Mouse (Mus musculus): ENCODE measurements around the gene Ring1. TPM values are rescaled to one million over a fixed set of nuclear protein-coding genes. Genes with fewer than 3 reads are reported as not detected.

Ring1 gene
- total RNA-seq (2018; cell fraction: chromatin; rRNA removed) = 10 to 100 TPM in 25 of 26 experiments, 1 to 10 TPM in 1; 9.7 to 64.1 (median 30.8) TPM
- 10 to 100 TPM in 24 of 26 experiments, 1 to 10 TPM in 2; 7.9 to 17.6 (median 13.5) TPM for total RNA-seq (2018; cell fraction: cytosol; rRNA removed)
- 10 to 100 TPM in 25 of 26 experiments, 1 to 10 TPM in 1; 8.8 to 35.2 (median 21.2) TPM for total RNA-seq (2018; cell fraction: nucleus; rRNA removed)
- 12.0 to 17.2 TPM (median 17.1 TPM) in 3 replicates for polyA plus RNA-seq (2018)

DNA sequence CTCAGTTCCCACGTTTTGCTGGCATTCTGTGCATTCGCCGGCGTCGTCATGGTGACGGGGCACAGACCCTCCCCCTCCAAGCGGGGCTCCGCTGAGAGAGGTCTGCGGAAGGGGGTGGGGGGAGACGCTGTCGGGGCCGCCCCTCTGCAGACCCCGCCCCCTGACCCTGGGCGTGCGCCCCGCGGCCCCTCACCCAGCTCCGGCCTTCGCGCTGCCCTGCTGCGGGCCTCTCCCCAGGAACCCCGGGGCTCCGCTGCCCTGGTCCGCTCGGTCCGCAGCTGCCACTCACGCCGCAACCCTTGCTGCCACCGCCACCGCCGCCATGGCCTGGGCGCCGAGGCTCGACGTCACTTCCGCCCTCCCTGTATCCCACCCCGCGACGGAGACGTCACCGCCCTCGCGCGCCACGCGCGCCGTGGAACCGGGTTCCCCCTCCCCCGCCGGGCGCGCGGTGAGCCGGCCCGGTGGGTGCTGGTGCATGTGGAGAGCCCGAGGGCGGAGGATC is at the start of gene Ring1:
Gene Ring1, minus strand, starts transcription at position 364 of the 505 bp plus-strand sequence.
- WGBS (ENCODE audit: missing documents) = under 1% methylated on average over 52 of the region's 58 CpGs
- Histone ChIP-seq H3K27ac (no peak within 1 kb of the TSS), H3K36me3 (ENCODE audit: inconsistent target) (peaks cover 30% of the 10 kb centered on the region), H3K79me2 (ENCODE audit: inconsistent target) (peaks cover 9% of the 10 kb centered on the region), H3K4me3 (ENCODE audit: inconsistent target) (peak within 1 kb of the TSS; percentile 51)

GRCm38 (mm10) chr17:34072091-34072490 is 47.6 kb upstream of the Ring1 start:
- Histone ChIP-seq H3K36me3 (ENCODE audit: inconsistent target) (no peaks in the 10 kb centered on the region), H3K27ac (peak overlapping the region; percentile 41), H3K79me2 (ENCODE audit: inconsistent target) (no peaks in the 10 kb centered on the region), H3K4me3 (ENCODE audit: inconsistent target) (no peak overlapping the region)
- 51% methylated on average over 5 of the region's 5 CpGs for WGBS (ENCODE audit: missing documents)

GRCm38 (mm10) chr17:34068864-34069263 is 44.4 kb upstream of the Ring1 start:
- Histone ChIP-seq H3K4me3 (ENCODE audit: inconsistent target) (no peak overlapping the region), H3K79me2 (ENCODE audit: inconsistent target) (no peaks in the 10 kb centered on the region), H3K27ac (no peak overlapping the region), H3K36me3 (ENCODE audit: inconsistent target) (no peaks in the 10 kb centered on the region)
- 52% methylated on average over 3 of the region's 3 CpGs for WGBS (ENCODE audit: missing documents)

DNA sequence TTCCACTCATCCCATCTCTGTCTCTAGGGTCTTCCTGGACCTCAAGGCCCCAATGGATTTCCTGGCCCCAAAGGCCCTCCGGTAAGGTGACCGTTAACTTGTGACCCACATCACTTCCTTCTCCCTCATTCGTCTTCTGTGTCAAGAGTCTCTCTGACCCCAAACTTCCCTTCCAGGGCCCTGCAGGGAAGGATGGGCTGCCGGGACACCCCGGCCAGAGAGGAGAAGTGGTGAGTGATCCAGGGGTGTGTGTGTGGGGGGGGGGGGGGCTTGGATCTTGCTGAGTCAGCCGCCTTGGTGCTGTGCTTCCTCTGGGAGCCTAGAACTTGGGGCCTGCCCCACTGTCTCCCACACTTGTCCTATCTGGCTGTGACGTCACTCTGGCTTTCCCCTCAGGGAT is 32.7 kb upstream of the Ring1 start:
- WGBS (ENCODE audit: missing documents) = 1% methylated on average over 7 of the region's 7 CpGs
- Histone ChIP-seq H3K4me3 (ENCODE audit: inconsistent target) (no peak overlapping the region), H3K79me2 (ENCODE audit: inconsistent target) (no peaks in the 10 kb centered on the region), H3K27ac (peak overlapping the region; percentile 32), H3K36me3 (ENCODE audit: inconsistent target) (no peaks in the 10 kb centered on the region)

DNA sequence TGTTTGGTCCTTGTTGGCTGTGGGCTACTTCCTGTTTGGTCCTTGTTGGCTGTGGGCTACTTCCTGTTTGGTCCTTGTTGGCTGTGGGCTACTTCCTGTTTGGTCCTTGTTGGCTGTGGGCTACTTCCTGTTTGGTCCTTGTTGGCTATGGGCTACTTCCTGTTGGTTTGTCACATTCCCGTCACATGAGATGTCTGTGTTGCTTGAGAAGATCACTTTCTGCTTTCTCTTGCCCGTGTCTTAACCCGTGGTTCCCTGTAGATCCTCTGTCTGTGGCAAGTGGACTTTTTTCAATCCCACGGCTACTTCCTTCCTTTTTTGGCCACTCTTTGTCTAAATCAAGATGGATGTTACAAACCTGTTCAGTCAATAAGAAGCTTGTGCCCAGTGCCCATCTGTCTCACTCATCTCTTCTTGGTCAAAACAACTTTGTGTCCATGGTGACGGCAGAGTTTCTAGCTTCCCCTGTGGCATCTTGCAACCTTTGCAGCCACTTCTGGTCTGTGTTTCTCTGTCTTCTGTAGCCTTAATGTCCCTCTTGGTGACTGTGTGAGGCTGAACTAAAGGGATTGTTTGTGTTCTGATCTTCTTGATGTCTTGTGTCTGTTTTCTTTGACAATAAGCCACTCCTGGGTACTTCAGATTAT is 23.0 kb upstream of the Ring1 start:
- no peaks in the 10 kb centered on the region for H3K36me3 ChIP-seq (ENCODE audit: inconsistent target)
- H3K79me2 ChIP-seq (ENCODE audit: inconsistent target) = no peaks in the 10 kb centered on the region
- H3K4me3 ChIP-seq (ENCODE audit: inconsistent target) = no peak overlapping the region
- 17% methylated on average over 5 of the region's 5 CpGs for WGBS (ENCODE audit: missing documents)
- peak overlapping the region; percentile 50 for H3K27ac ChIP-seq

GRCm38 (mm10) chr17:34045941-34046340 is 21.5 kb upstream of the Ring1 start:
- no peak overlapping the region for H3K27ac ChIP-seq
- H3K36me3 ChIP-seq (ENCODE audit: inconsistent target) = no peaks in the 10 kb centered on the region
- WGBS (ENCODE audit: missing documents) = 90% methylated on average over 11 of the region's 14 CpGs
- H3K79me2 ChIP-seq (ENCODE audit: inconsistent target) = no peaks in the 10 kb centered on the region
- H3K4me3 ChIP-seq (ENCODE audit: inconsistent target) = no peak overlapping the region

DNA sequence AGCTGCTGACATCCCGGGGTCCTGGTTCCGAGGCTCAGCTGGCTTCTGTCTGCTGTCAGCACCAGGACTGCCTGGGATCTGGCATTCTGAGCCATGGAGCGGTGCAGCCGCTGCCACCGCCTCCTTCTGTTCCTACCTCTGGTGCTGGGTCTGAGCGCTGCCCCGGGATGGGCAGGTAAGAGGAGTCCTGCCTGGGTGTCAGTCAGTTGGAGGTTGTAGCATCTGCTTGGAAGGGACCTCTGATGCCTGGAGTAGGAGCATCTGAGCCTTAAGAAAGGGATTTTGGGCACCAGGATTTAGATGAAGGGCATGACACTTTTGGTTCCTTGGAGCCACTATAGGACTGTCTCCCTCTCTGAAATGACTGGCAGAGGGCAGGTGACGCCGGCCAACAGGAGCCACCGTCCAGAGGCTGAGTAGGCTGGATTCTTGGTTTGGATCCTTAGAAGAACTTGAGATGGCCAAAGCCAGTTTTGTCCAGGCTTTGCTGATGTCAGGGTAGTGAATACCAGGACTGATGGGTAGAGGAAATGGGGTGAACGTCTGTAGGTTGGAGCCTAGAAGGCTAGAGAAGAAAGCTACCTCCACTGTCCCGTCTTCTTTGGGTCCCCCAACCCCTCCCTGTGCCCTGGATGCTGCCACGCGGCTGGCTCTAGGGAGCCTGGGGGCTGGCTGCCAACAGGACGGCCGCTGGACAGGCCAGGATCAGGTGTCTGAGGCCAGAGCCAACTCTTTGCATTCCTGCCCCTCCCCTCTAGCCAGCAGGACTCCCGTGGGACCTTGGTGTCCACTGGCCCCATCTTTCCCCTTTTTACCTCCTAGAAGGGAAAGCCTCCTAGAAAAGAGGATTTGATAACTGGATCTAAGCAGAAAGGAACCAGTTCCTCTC is 15.3 kb upstream of the Ring1 start:
- WGBS (ENCODE audit: missing documents) = 38% methylated on average over 16 of the region's 17 CpGs
- no peak overlapping the region for H3K27ac ChIP-seq
- no peaks in the 10 kb centered on the region for H3K79me2 ChIP-seq (ENCODE audit: inconsistent target)
- peaks cover 31% of the 10 kb centered on the region for H3K36me3 ChIP-seq (ENCODE audit: inconsistent target)
- H3K4me3 ChIP-seq (ENCODE audit: inconsistent target) = no peak overlapping the region

DNA sequence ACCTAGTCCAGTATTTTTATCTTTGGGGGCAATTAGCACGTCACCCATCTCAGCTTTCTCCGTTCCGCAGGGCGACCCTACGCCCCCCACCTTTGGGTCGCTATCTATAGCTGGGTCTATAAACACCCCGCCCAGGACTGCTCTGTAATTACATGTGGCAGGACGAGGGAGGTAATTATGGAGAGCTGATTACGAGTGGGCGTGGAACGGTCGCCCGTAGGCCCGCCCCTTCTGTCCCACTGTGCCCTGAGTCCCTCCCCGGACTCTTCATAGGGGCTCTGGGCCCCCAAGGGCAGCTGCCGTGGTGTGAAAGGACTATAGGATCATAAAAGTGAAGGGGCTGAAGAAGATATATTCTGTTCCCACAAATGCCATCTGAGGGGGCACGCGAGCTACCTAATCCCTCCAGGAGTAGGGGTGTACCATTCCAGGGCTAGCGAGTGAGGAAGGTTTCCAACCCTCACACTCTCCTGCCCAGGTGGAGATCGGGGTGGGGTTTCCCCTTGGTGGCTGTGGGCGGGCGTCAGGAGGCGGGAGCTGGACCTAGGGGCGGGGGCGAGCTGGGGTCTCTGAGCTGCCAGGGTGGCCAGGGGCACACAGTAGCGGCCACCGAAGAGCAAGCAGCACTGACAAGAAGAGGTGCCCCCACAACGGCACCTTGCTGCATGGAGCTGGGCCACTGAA is 14.5 kb upstream of the Ring1 start, which contains the start of gene Col11a2:
Gene Col11a2, plus strand, starts transcription at position 560 of the 684 bp plus-strand sequence.
- 25% methylated on average over 28 of the region's 28 CpGs for WGBS (ENCODE audit: missing documents)
- H3K36me3 ChIP-seq (ENCODE audit: inconsistent target) = peaks cover 31% of the 10 kb centered on the region
- no peak within 1 kb of the TSS for H3K27ac ChIP-seq

DNA sequence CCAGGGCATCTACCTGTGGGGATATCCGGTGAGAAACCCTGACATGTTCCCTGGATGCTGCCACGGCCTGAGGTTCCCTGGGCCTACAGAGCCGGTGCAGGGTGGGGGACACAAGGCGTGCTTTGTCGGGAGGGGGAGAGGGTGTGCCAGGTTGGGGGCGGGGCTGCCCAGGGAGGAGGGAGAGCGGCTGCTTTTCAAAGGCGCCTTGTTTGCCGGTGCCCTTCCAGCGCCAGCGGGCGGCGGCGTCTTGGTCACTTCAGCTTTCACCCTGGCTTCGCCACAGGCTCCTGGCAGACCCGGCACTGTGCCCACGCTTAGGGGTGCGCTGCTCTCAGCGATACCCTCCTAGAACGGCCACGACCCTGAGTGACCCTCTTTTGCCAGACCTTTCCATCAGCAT is 14.0 kb upstream of the Ring1 start:
- Histone ChIP-seq H3K79me2 (ENCODE audit: inconsistent target) (no peaks in the 10 kb centered on the region; the same call in 1 of the 2 replicates), H3K36me3 (ENCODE audit: inconsistent target) (peaks cover 31% of the 10 kb centered on the region), H3K27ac (no peak overlapping the region), H3K4me3 (ENCODE audit: inconsistent target) (no peak overlapping the region)
- 59% methylated on average over 19 of the region's 21 CpGs for WGBS (ENCODE audit: missing documents)

More for the DNA sequence above, 14.5 kb upstream of the Ring1 start, which contains the start of gene Col11a2:
- Histone ChIP-seq H3K79me2 (ENCODE audit: inconsistent target) (no peaks in the 10 kb centered on the region), H3K4me3 (ENCODE audit: inconsistent target) (no peak within 1 kb of the TSS)

- WGBS (ENCODE audit: missing documents) = 87% methylated on average over 7 of the region's 7 CpGs
- Histone ChIP-seq H3K36me3 (ENCODE audit: inconsistent target) (peaks cover 31% of the 10 kb centered on the region), H3K27ac (no peak overlapping the region)
These were observed 12.8 kb upstream of the Ring1 start for GRCm38 (mm10) chr17:34037241-34037640.

GRCm38 (mm10) chr17:34036647-34037046 is 12.2 kb upstream of the Ring1 start:
- WGBS (ENCODE audit: missing documents) = 89% methylated on average over 9 of the region's 10 CpGs
- peaks cover 31% of the 10 kb centered on the region for H3K36me3 ChIP-seq (ENCODE audit: inconsistent target)
- H3K79me2 ChIP-seq (ENCODE audit: inconsistent target) = no peaks in the 10 kb centered on the region; the same call in 1 of the 2 replicates
- H3K4me3 ChIP-seq (ENCODE audit: inconsistent target) = no peak overlapping the region
- no peak overlapping the region for H3K27ac ChIP-seq

More at GRCm38 (mm10) chr17:34037241-34037640, 12.8 kb upstream of the Ring1 start:
- Histone ChIP-seq H3K79me2 (ENCODE audit: inconsistent target) (no peaks in the 10 kb centered on the region; the same call in 1 of the 2 replicates), H3K4me3 (ENCODE audit: inconsistent target) (no peak overlapping the region)

DNA sequence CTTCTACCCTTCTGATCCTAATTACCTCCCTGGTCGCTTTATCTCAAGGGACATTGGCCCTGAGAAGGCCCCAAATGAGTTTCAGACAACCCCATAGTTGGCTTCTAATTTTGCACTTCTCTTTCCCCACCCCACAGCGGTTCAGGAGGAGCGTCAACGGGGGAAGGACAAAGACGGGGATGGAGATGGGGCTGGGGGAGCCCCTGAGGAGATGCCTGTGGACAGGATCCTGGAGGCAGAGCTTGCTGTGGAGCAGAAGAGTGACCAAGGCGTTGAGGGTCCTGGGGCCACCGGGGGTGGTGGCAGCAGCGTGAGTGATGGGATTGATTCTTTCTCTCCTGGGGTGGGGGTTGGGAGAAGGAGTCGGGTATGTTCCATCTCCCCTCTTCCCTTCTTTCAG is 11.0 kb upstream of the Ring1 start:
- Histone ChIP-seq H3K27ac (no peak overlapping the region), H3K36me3 (ENCODE audit: inconsistent target) (peaks cover 31% of the 10 kb centered on the region), H3K79me2 (ENCODE audit: inconsistent target) (peaks cover 8% of the 10 kb centered on the region), H3K4me3 (ENCODE audit: inconsistent target) (no peak overlapping the region)
- WGBS (ENCODE audit: missing documents) = 96% methylated on average over 6 of the region's 9 CpGs

- 74% methylated on average over 10 of the region's 10 CpGs for WGBS (ENCODE audit: missing documents)
- peaks cover 42% of the 10 kb centered on the region for H3K36me3 ChIP-seq (ENCODE audit: inconsistent target)
- H3K27ac ChIP-seq = no peak overlapping the region
These were observed 9.6 kb upstream of the Ring1 start for GRCm38 (mm10) chr17:34034064-34034463.

GRCm38 (mm10) chr17:34033441-34033840 is 9.0 kb upstream of the Ring1 start:
- Histone ChIP-seq H3K4me3 (ENCODE audit: inconsistent target) (peak overlapping the region; percentile 65; the same call in 1 of the 2 replicates), H3K36me3 (ENCODE audit: inconsistent target) (peaks cover 48% of the 10 kb centered on the region), H3K27ac (peak overlapping the region; percentile 63), H3K79me2 (ENCODE audit: inconsistent target) (peaks cover 28% of the 10 kb centered on the region)
- whole genome bisulfite sequencing (ENCODE audit: missing documents) = 72% methylated on average over 9 of the region's 9 CpGs

More at GRCm38 (mm10) chr17:34034064-34034463, 9.6 kb upstream of the Ring1 start:
- Histone ChIP-seq H3K79me2 (ENCODE audit: inconsistent target) (peaks cover 23% of the 10 kb centered on the region), H3K4me3 (ENCODE audit: inconsistent target) (no peak overlapping the region)
